In genomic region chr7:45103652-45104180, GRCm38 (mm10) we compare ENCODE assay signal across 8 mouse cellular contexts. TPM values are rescaled to one million over a fixed set of nuclear protein-coding genes. Genes with fewer than 3 reads are reported as not detected.
DNase-seq lines count a peak whose midpoint lies in the region; ATAC-seq and TF ChIP-seq lines count a peak whose summit lies in the region.

Fcgrt (minus strand) TSS chr7:45103851.

- no peaks in the 10 kb centered on the region for H3K27me3 ChIP-seq in thymus, adult 2 months (ENCODE audit: control insufficient read depth, insufficient read depth, low read length)
- H3K27me3 ChIP-seq in embryonic facial prominence, embryonic 15.5 days, result no peaks in the 10 kb centered on the region
- H3K27me3 ChIP-seq in liver, postnatal 0 days (ENCODE audit: insufficient read depth, low read length), result no peaks in the 10 kb centered on the region
- no peaks in the 10 kb centered on the region for H3K27me3 ChIP-seq in neural tube, embryonic 15.5 days (replicated peaks)

- H3K4me1 ChIP-seq in thymus, adult 2 months (replicated peaks; ENCODE audit: control insufficient read depth, insufficient read depth, low read length), result 0 out of 2 replicates have a peak, but pooled peaks cover 2% of the 10 kb centered on the region
- peaks cover 26% of the 10 kb centered on the region for H3K4me1 ChIP-seq in embryonic facial prominence, embryonic 15.5 days
- peaks cover 15% of the 10 kb centered on the region for H3K4me1 ChIP-seq in liver, postnatal 0 days (ENCODE audit: insufficient read depth)
- H3K4me1 ChIP-seq in neural tube, embryonic 15.5 days, result no peaks in the 10 kb centered on the region

- peak within 1 kb of the TSS; percentile 60 for H3K9ac ChIP-seq in embryonic facial prominence, embryonic 15.5 days
- H3K9ac ChIP-seq in liver, postnatal 0 days (replicated peaks), result peak within 1 kb of the TSS; percentile 70
- H3K9ac ChIP-seq in neural tube, embryonic 15.5 days (replicated peaks), result no peak within 1 kb of the TSS

- TF ChIP-seq EP300 in liver, postnatal 0 days (IDR thresholded peaks at IDR 0.05; ENCODE audit: low read depth), result no peak

- H3K4me2 ChIP-seq in embryonic facial prominence, embryonic 15.5 days (replicated peaks), result peak within 1 kb of the TSS; percentile 64
- peak within 1 kb of the TSS; percentile 75 for H3K4me2 ChIP-seq in liver, postnatal 0 days (ENCODE audit: low read depth, low read length)
- peak within 1 kb of the TSS; percentile 42 for H3K4me2 ChIP-seq in neural tube, embryonic 15.5 days

- no peak for TF ChIP-seq CTCF in thymus, adult 2 months (IDR thresholded peaks at IDR 0.05; ENCODE audit: borderline replicate concordance, control insufficient read depth, extremely low read depth, insufficient read depth, low read length, poor library complexity)
- no peak for TF ChIP-seq CTCF in liver, postnatal 0 days (IDR thresholded peaks at IDR 0.05; ENCODE audit: low read depth)

- H3K36me3 ChIP-seq in thymus, adult 2 months (ENCODE audit: control insufficient read depth, insufficient read depth, low read length), result no peaks in the 10 kb centered on the region
- H3K36me3 ChIP-seq in embryonic facial prominence, embryonic 15.5 days, result peaks cover 6% of the 10 kb centered on the region; the same call in 1 of the 2 replicates
- no peaks in the 10 kb centered on the region for H3K36me3 ChIP-seq in liver, postnatal 0 days (replicated peaks; ENCODE audit: insufficient read depth, low read length)
- no peaks in the 10 kb centered on the region for H3K36me3 ChIP-seq in neural tube, embryonic 15.5 days

- H3K27ac ChIP-seq in thymus, adult 2 months (ENCODE audit: control insufficient read depth, insufficient read depth, low read length), result no peak within 1 kb of the TSS
- H3K27ac ChIP-seq in embryonic facial prominence, embryonic 15.5 days (replicated peaks), result peak within 1 kb of the TSS; percentile 96
- H3K27ac ChIP-seq in liver, postnatal 0 days (ENCODE audit: low read depth), result peak within 1 kb of the TSS; percentile 91
- peak within 1 kb of the TSS; percentile 71 for H3K27ac ChIP-seq in neural tube, embryonic 15.5 days (replicated peaks)

- ATAC-seq in embryonic facial prominence, embryonic 15.5 days (ENCODE audit: insufficient number of reproducible peaks, low FRiP score, low TSS enrichment, low read depth), result peak; percentile 98
- ATAC-seq in liver, postnatal 0 days, result peak; percentile 97
- ATAC-seq in neural tube, embryonic 15.5 days (ENCODE audit: low FRiP score), result no peak
- no peak for ATAC-seq in activated CD4-positive, CD25-positive, alpha-beta regulatory T cell, adult 4 months

- intact Hi-C loops in heart, postnatal 10 days (cut with DNase I), result loop anchor here (2.0 kb wide), 1 partner anchor 15 kb away; no protein-coding TSS in a partner anchor

- DNase-seq in thymus, adult 2 months, result no peak
- no peak for DNase-seq in thymus, postnatal 36 days
- peak; percentile 98 for DNase-seq in heart, postnatal 10 days
- DNase-seq in kidney, postnatal 4 days, result peak; percentile 89 to 94
- DNase-seq in liver, postnatal 0 days, result peak; percentile 80

- H3K9me3 ChIP-seq in embryonic facial prominence, embryonic 15.5 days (replicated peaks), result no peaks in the 10 kb centered on the region
- no peaks in the 10 kb centered on the region for H3K9me3 ChIP-seq in liver, postnatal 0 days (ENCODE audit: low read length)
- H3K9me3 ChIP-seq in neural tube, embryonic 15.5 days (replicated peaks), result no peaks in the 10 kb centered on the region

- WGBS in thymus, adult 2 months, result 62% methylated on average over 7 of the region's 7 CpGs
- WGBS in embryonic facial prominence, embryonic 15.5 days, result 23% methylated on average over 7 of the region's 7 CpGs
- WGBS in liver, postnatal 0 days (ENCODE audit: insufficient replicate concordance), result 21% methylated on average over 7 of the region's 7 CpGs
- WGBS in neural tube, embryonic 15.5 days, result 60% methylated on average over 7 of the region's 7 CpGs

- no peak within 1 kb of the TSS for H3K4me3 ChIP-seq in thymus, adult 2 months (ENCODE audit: control insufficient read depth, insufficient read depth, low read length)
- peak within 1 kb of the TSS; percentile 45 for H3K4me3 ChIP-seq in embryonic facial prominence, embryonic 15.5 days (replicated peaks)
- peak within 1 kb of the TSS; percentile 53 for H3K4me3 ChIP-seq in liver, postnatal 0 days (ENCODE audit: low read depth, low read length)
- H3K4me3 ChIP-seq in neural tube, embryonic 15.5 days (replicated peaks), result peak within 1 kb of the TSS; percentile 27

- TF ChIP-seq POLR2A in thymus, adult 2 months (IDR thresholded peaks at IDR 0.05; ENCODE audit: control insufficient read depth, extremely low read depth, insufficient read depth, low read length, poor library complexity), result 0 out of 2 replicates have a peak, but pooled peaks have one; percentile 8

RNA-seq across cellular contexts. Expression of gene Fcgrt, which starts in this region (rescaled TPM):
- 30.8 and 38.9 TPM in 2 replicates for polyA plus RNA-seq in thymus, adult 2 months (2012; rRNA removed)
- polyA plus RNA-seq in embryonic facial prominence, embryonic 15.5 days (2015; fragmentation: Nextera tagmentation; extraction: Ambion mirVana), result 126 and 135 TPM in 2 replicates
- total RNA-seq in heart, postnatal 10 days (2021), result 10 to 100 TPM; 65.4 to 69.2 TPM
- polyA plus RNA-seq in liver, postnatal 0 days (2015; fragmentation: Nextera tagmentation; extraction: Ambion mirVana), result 150 and 154 TPM in 2 replicates
- polyA plus RNA-seq in neural tube, embryonic 15.5 days (2015; fragmentation: Nextera tagmentation; extraction: Ambion mirVana), result 33.8 and 42.7 TPM in 2 replicates
- polyA plus RNA-seq in activated CD4-positive, CD25-positive, alpha-beta regulatory T cell, adult 4 months (2017; shearing (Covaris generic)), result 1 to 10 TPM in 1 of 2 experiments, under 1 TPM in 1; 0.78 to 1.1 TPM

Comparison
In these comparisons a context has a peak if more than half of its experiments do, and no peak if none do; other contexts are left out.
1. RNA of gene Fcgrt (polyA plus RNA-seq): 150 to 154 TPM in liver, postnatal 0 days, 126 to 135 TPM in embryonic facial prominence, embryonic 15.5 days, 30.8 to 38.9 TPM in thymus, adult 2 months and 33.8 to 42.7 TPM in neural tube, embryonic 15.5 days; 0.78 to 1.1 TPM in activated CD4-positive, CD25-positive, alpha-beta regulatory T cell, adult 4 months; every median in the first group is over 10 times any median in the second.
2. DNase-seq: peak in heart, postnatal 10 days (2 of 2), kidney, postnatal 4 days (2 of 2) and liver, postnatal 0 days (single experiment); none in thymus, adult 2 months (single experiment) and thymus, postnatal 36 days (0 of 2).
3. ATAC-seq: peak in embryonic facial prominence, embryonic 15.5 days (single experiment) and liver, postnatal 0 days (single experiment); none in neural tube, embryonic 15.5 days (single experiment) and activated CD4-positive, CD25-positive, alpha-beta regulatory T cell, adult 4 months (single experiment).
4. Peak in every context shown above with its lines, with median percentiles within 50 percentile points of each other: H3K4me2 ChIP-seq.